Mouse (Mus musculus) splenic B cell, adult 2 months (primary cell): ENCODE measurements around the gene Smarca1.

Source experiments
- DNase-seq: peaks from one replicate; pipeline ENCODE4 v3.0.0-alpha.2; 2011; ENCODE audit warnings: low read depth, low spot score
- H3K27me3 ChIP-seq: 2 replicates; pipeline ENCODE4 v1.6.1; 2012; ENCODE audit warnings: mild to moderate bottlenecking, low read length, moderate library complexity, mixed read lengths; ENCODE audit not compliant: control insufficient read depth, poor library complexity, insufficient read depth, severe bottlenecking
- H3K36me3 ChIP-seq: 2 replicates; pipeline ENCODE4 v1.6.1; 2012; ENCODE audit warnings: mild to moderate bottlenecking, low read length, moderate library complexity, mixed read lengths; ENCODE audit not compliant: control insufficient read depth, poor library complexity, insufficient read depth, severe bottlenecking

Gene Smarca1

DNA sequence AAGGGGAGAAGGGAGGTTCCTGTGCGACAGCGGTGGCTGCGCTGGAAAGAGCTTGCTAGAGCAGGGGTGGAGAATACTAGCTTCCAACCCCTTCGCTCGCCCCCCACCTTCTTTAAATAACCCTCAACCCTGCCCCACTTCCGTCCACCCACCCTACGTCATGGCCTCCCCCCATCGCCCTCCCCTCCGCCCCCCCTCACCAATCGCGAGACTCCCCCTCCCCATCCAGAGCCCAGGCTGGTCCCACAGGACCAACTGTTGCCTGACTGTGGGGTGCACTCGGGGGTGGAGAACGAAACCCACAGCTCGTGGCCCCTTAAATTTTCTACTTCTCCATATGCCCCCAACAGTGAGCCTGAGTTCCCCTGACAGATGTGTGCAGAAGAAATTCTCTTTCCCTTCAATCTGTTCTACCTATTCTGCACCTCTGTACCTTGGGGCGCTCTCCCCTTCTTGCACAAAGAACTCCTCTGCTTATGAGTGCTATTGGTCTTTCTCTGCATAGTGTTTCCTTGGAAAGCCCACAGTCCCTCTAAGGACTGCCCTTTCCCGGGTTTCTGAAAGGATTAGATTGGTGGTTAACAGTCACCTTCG lies at the start of gene Smarca1:
Gene Smarca1, minus strand, starts transcription at position 544 of the 594 bp plus-strand sequence.
- Histone ChIP-seq H3K27me3 (no peaks in the 10 kb centered on the region; the same call in 1 of the 2 replicates), H3K36me3 (no peaks in the 10 kb centered on the region)
- DNase-seq: no peak

- DNase-seq: no peak
- H3K27me3 ChIP-seq: no peaks in the 10 kb centered on the region
- no peaks in the 10 kb centered on the region for H3K36me3 ChIP-seq
These were observed 45.0 kb upstream of the Smarca1 start for GRCm38 (mm10) chrX:47937740-47938139.

DNA sequence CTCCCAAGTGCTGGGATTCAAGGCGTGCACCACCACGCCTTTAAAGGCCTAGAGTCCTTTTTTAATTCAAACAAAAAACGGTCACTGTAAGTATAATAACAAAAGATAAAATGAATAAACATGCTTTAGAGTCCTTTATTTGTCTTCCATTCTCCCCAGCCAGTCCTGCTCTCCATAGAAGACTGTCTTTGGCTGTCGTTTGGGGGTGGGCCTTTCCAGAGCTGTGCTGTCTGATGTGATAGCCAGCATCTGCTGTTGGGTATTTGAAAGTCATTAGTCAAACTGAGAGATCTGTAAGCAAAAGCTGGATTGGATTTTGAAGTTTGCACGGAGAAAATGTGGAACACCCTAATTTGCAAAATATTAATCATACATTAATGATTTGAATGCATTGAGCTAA lies 44.1 kb upstream of the Smarca1 start:
- DNase-seq: no peak
- Histone ChIP-seq H3K36me3 (no peaks in the 10 kb centered on the region), H3K27me3 (no peaks in the 10 kb centered on the region)

- DNase-seq: no peak
These were observed 41.6 kb upstream of the Smarca1 start for GRCm38 (mm10) chrX:47934352-47934751.

GRCm38 (mm10) chrX:47930449-47930848 lies 37.7 kb upstream of the Smarca1 start:
- no peak for DNase-seq
- Histone ChIP-seq H3K27me3 (no peaks in the 10 kb centered on the region), H3K36me3 (no peaks in the 10 kb centered on the region)

More at GRCm38 (mm10) chrX:47934352-47934751, 41.6 kb upstream of the Smarca1 start:
- Histone ChIP-seq H3K27me3 (no peaks in the 10 kb centered on the region), H3K36me3 (no peaks in the 10 kb centered on the region)

- no peak for DNase-seq
- no peaks in the 10 kb centered on the region for H3K36me3 ChIP-seq
These were observed 35.2 kb upstream of the Smarca1 start for GRCm38 (mm10) chrX:47927981-47928380.

GRCm38 (mm10) chrX:47920541-47920940 lies 27.8 kb upstream of the Smarca1 start:
- Histone ChIP-seq H3K27me3 (no peaks in the 10 kb centered on the region), H3K36me3 (no peaks in the 10 kb centered on the region)
- DNase-seq: no peak

More at GRCm38 (mm10) chrX:47927981-47928380, 35.2 kb upstream of the Smarca1 start:
- H3K27me3 ChIP-seq: no peaks in the 10 kb centered on the region

DNA sequence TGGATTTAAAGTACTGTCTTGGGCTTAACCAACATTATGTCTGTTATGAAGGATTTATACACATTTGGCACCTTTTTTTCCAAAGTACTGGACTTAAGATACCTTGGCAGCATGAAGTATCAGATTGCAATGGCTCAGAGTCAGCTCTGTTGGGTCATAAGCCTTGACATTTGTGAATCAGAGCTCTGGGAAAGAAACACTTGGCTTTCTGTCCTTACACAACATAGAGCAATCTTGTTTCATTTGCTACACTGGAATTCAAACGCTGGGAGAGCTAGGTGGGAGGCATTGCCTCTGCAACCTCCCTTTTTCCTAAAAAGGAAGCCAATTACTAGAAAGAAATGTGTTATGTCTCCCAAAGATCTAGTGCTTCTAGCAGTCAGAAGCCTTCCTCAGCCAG lies 24.1 kb upstream of the Smarca1 start:
- Histone ChIP-seq H3K27me3 (no peaks in the 10 kb centered on the region), H3K36me3 (no peaks in the 10 kb centered on the region)
- DNase-seq: no peak

GRCm38 (mm10) chrX:47913543-47913938 lies 20.8 kb upstream of the Smarca1 start:
- Histone ChIP-seq H3K36me3 (no peaks in the 10 kb centered on the region), H3K27me3 (no peaks in the 10 kb centered on the region)
- DNase-seq: no peak

- H3K27me3 ChIP-seq: no peaks in the 10 kb centered on the region
- no peaks in the 10 kb centered on the region for H3K36me3 ChIP-seq
- peak; percentile 1 for DNase-seq
These were observed 20.2 kb upstream of the Smarca1 start for GRCm38 (mm10) chrX:47912904-47913542.

DNA sequence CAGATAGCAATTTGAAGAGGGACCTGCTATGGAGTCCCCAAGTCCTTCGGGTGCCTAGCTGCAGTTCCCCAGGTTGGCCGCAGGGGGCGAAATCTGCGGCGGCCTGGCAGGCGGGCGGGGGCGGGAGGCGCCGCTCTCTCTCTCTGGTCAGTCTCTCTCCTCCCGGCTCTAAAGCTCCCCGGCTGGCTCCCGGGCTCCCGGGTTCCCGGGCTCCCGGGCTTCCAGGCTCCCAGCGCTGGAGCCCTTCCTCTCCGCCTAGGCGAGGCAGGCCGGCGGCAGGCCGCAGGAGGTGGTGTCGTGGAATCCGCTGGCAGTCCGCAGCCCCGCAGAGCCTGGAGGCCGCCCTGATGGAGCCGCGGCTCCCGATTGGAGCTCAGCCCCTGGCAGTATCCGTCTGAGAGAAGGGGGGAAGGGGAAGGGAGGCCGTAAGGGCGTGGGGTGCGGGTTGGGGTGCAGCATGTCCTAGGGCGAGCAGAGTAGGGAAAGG lies 19.6 kb upstream of the Smarca1 start, which contains the start of gene Ocrl:
Gene Ocrl, plus strand, starts transcription at position 82 of the 487 bp plus-strand sequence.
- no peaks in the 10 kb centered on the region for H3K27me3 ChIP-seq
- DNase-seq: peak; percentile 68
- no peaks in the 10 kb centered on the region for H3K36me3 ChIP-seq

DNA sequence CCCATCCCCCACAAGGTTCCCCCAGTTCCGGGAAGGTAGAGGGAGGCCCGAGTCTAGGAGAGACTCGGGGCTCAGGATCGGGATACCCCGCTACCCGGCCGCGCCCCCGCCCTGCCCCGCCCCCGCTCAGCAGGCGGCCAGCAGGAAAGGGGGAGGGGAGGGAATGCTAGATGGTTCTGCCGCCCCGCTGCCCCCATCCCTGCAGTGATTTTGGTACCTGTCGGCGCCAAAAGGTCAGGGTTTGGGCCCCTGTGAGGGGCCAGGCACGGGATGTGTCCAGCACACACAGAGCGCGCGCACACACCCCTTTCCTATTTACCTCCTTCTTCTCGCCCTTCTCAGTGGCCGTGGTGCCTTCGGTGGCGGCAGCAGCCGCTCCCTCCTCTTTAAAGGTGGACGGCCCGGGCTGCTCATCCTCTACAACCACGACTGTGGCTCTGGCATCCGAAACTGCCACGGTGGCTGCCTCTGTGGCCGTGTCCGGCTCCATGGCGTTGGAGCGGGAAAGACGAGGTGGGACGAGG lies 805 bp downstream of the Smarca1 start:
- no peaks in the 10 kb centered on the region for H3K36me3 ChIP-seq
- DNase-seq: no peak
- no peaks in the 10 kb centered on the region; the same call in 1 of the 2 replicates for H3K27me3 ChIP-seq

DNA sequence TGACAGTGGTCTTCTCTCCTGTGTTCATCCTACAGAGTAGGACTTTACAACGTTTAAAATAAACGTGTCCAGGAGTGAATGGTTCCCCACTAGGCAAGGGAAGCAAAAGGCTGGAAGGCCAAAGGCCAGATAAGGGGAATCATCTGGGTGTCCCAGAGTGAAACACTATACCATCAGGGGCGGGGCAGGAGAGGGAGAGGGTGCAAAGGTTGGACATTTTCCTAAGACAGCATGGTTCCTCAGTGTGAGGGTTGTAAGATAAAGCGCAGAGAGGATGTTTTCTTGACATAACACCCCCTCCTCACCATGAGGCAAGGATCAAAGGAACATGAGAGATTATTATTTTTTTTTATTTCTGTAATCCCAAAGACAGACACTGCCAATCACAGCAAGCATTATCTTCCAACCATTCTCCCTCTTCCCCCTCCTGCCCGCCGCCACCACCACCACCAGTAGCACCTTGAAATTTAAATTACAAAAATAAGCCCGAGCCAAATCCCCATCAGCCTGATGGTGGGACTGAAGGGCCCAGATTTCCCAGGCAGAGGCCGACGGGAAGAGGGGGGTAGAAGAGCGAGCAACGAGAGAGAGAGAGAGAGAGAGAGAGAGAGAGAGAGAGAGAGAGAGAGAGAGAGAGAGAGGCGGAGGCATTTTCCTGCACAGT lies 1.4 kb downstream of the Smarca1 start:
- no peak for DNase-seq
- H3K27me3 ChIP-seq: no peaks in the 10 kb centered on the region; the same call in 1 of the 2 replicates
- no peaks in the 10 kb centered on the region for H3K36me3 ChIP-seq

GRCm38 (mm10) chrX:47887401-47887800 lies 5.4 kb downstream of the Smarca1 start:
- H3K27me3 ChIP-seq: no peaks in the 10 kb centered on the region
- H3K36me3 ChIP-seq: no peaks in the 10 kb centered on the region
- DNase-seq: no peak

DNA sequence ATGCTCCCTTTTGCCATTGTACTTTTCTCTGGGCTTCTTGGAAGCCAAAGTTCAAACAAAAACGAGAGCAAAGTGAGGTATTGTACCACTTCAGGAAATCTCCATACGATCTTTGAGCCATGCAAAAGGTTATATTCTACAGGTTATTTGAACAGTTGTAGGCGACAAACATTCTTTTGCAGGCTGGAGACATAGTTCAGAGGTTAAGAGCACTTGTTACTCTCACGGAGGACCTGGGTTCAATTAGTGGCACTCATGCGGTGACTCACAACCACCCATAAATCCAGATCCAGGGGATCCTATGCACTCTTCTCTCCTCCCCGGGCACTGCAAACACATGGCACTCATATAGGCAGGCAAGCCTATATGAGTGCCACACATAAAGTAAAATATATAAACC lies 10.0 kb downstream of the Smarca1 start:
- H3K36me3 ChIP-seq: no peaks in the 10 kb centered on the region
- no peak for DNase-seq

More for the DNA sequence above, 10.0 kb downstream of the Smarca1 start:
- no peaks in the 10 kb centered on the region for H3K27me3 ChIP-seq
